In the genomic region with DNA sequence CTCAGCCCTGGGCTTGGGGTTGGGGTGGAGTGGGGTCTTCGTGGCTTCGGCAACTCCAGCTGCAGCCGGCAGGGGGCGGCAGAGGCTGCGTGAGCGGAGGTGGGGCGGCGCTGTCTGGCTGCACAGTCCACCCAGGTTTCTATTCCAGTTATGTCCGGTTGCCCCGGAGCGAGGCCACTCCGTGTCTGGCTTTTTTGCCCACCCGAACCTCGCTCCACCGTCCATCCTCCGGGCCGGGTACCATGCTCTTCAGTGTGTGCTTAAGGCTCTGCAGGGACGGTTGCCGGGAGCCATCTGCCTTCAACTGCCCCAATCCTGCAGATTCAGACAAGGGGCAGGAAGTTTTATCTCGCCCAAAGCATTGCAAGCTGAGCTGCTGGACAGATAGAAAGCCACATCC, we compare ENCODE assay signal across 8 mouse cellular contexts. TPM values are rescaled to one million over a fixed set of nuclear protein-coding genes. Genes with fewer than 3 reads are reported as not detected.
DNase-seq lines count a peak whose midpoint lies in the region; ATAC-seq and TF ChIP-seq lines count a peak whose summit lies in the region.

No protein-coding gene starts in this region.

- H3K4me1 ChIP-seq in cortical plate, adult 2 months (ENCODE audit: control insufficient read depth, insufficient read depth, low read length), result no peaks in the 10 kb centered on the region
- peaks cover 5% of the 10 kb centered on the region; the same call in 1 of the 2 replicates for H3K4me1 ChIP-seq in hindbrain, postnatal 0 days (ENCODE audit: insufficient read depth, low read length)
- H3K4me1 ChIP-seq in limb, embryonic 10.5 days, result peaks cover 12% of the 10 kb centered on the region
- H3K4me1 ChIP-seq in midbrain, embryonic 10.5 days, result peaks cover 7% of the 10 kb centered on the region

- intact Hi-C loops in gastrocnemius, postnatal 14 days (cut with DNase I; ENCODE audit: low total_unique reads), result no loop called here

- TF ChIP-seq POLR2A in cortical plate, adult 2 months (IDR thresholded peaks at IDR 0.05; ENCODE audit: extremely low read depth, insufficient read depth, low read length), result no peak

- peak; percentile 89 for ATAC-seq in hindbrain, postnatal 0 days
- no peak for ATAC-seq in inflammation-experienced regulatory T-cells, adult 6 months

- H3K27me3 ChIP-seq in hindbrain, postnatal 0 days (ENCODE audit: insufficient read depth, low read length), result no peaks in the 10 kb centered on the region
- H3K27me3 ChIP-seq in limb, embryonic 10.5 days (ENCODE audit: low read depth, poor library complexity, severe bottlenecking), result peaks cover 3% of the 10 kb centered on the region; the same call in 1 of the 2 replicates
- peaks cover 8% of the 10 kb centered on the region for H3K27me3 ChIP-seq in midbrain, embryonic 10.5 days (ENCODE audit: low read depth, poor library complexity, severe bottlenecking)

- 1% methylated on average over 20 of the region's 20 CpGs for WGBS in hindbrain, postnatal 0 days
- 1% methylated on average over 20 of the region's 20 CpGs for WGBS in limb, embryonic 10.5 days
- 2% methylated on average over 20 of the region's 20 CpGs for WGBS in midbrain, embryonic 10.5 days

- peak; percentile 52 for TF ChIP-seq CTCF in cortical plate, adult 2 months (IDR thresholded peaks at IDR 0.05; ENCODE audit: extremely low read depth, insufficient read depth, low read length)
- TF ChIP-seq CTCF in hindbrain, postnatal 0 days (IDR thresholded peaks at IDR 0.05; ENCODE audit: low read depth), result peak; percentile 94

- DNase-seq in adrenal gland, adult 18-20 months (ENCODE audit: low spot score in 2 of 2), result peak; percentile 63 to 65
- DNase-seq in gastrocnemius, postnatal 14 days, result peak; percentile 61
- peak; percentile 81 for DNase-seq in hindbrain, postnatal 0 days (ENCODE audit: low spot score)
- peak; percentile 92 for DNase-seq in limb, embryonic 10.5 days (ENCODE audit: low spot score)
- peak; percentile 86 for DNase-seq in midbrain, embryonic 10.5 days (ENCODE audit: low spot score)
- peak; percentile 63 for DNase-seq in right cerebral cortex, postnatal 14 days

- H3K4me3 ChIP-seq in cortical plate, adult 2 months (ENCODE audit: insufficient read depth, low read length), result peak overlapping the region; percentile 30; the same call in 1 of the 2 replicates
- peak overlapping the region; percentile 40 for H3K4me3 ChIP-seq in hindbrain, postnatal 0 days (ENCODE audit: low read length)
- H3K4me3 ChIP-seq in limb, embryonic 10.5 days, result peak overlapping the region; percentile 59
- peak overlapping the region; percentile 60 for H3K4me3 ChIP-seq in midbrain, embryonic 10.5 days

- H3K27ac ChIP-seq in cortical plate, adult 2 months (ENCODE audit: insufficient read depth, low read length), result no peak overlapping the region
- H3K27ac ChIP-seq in hindbrain, postnatal 0 days, result no peak overlapping the region
- peak overlapping the region; percentile 90 for H3K27ac ChIP-seq in limb, embryonic 10.5 days
- peak overlapping the region; percentile 87 for H3K27ac ChIP-seq in midbrain, embryonic 10.5 days (replicated peaks)

- H3K4me2 ChIP-seq in hindbrain, postnatal 0 days (ENCODE audit: low read depth, low read length), result peak overlapping the region; percentile 67

- H3K9ac ChIP-seq in hindbrain, postnatal 0 days (replicated peaks; ENCODE audit: low read length), result peak overlapping the region; percentile 46

- H3K9me3 ChIP-seq in hindbrain, postnatal 0 days (ENCODE audit: low read length), result no peaks in the 10 kb centered on the region
- H3K9me3 ChIP-seq in limb, embryonic 10.5 days (replicated peaks), result no peaks in the 10 kb centered on the region
- H3K9me3 ChIP-seq in midbrain, embryonic 10.5 days (replicated peaks), result no peaks in the 10 kb centered on the region

- H3K36me3 ChIP-seq in hindbrain, postnatal 0 days (ENCODE audit: insufficient read depth, low read length), result no peaks in the 10 kb centered on the region
- H3K36me3 ChIP-seq in limb, embryonic 10.5 days, result no peaks in the 10 kb centered on the region
- no peaks in the 10 kb centered on the region for H3K36me3 ChIP-seq in midbrain, embryonic 10.5 days

RNA-seq across cellular contexts. Expression of gene Akain1, which starts 36.3 kb away (rescaled TPM):
- not detected for total RNA-seq in adrenal gland, adult 18-20 months (2021)
- 5.6 and 6.8 TPM in 2 replicates for polyA plus RNA-seq in cortical plate, adult 2 months (2012; rRNA removed)
- not detected for total RNA-seq in gastrocnemius, postnatal 14 days (2021)
- 1.4 and 2.3 TPM in 2 replicates for total RNA-seq in hindbrain, postnatal 0 days (2014; rRNA removed)
- 1.9 and 2.3 TPM in 2 replicates for polyA plus RNA-seq in hindbrain, postnatal 0 days (2015; fragmentation: Nextera tagmentation; extraction: Ambion mirVana)
- polyA plus RNA-seq in limb, embryonic 10.5 days (2016; fragmentation: Nextera tagmentation; extraction: Ambion mirVana), result not detected in 2 replicates
- 0.05 TPM in 1 of 2 replicates, not detected in the other for polyA plus RNA-seq in midbrain, embryonic 10.5 days (2016; fragmentation: Nextera tagmentation; extraction: Ambion mirVana)
- polyA plus RNA-seq in inflammation-experienced regulatory T-cells, adult 6 months (2017; shearing (Covaris generic)), result not detected

Comparison
In these comparisons a context has a peak if more than half of its experiments do, and no peak if none do; other contexts are left out.
1. H3K27ac ChIP-seq: peak in limb, embryonic 10.5 days (single experiment) and midbrain, embryonic 10.5 days (single experiment); none in cortical plate, adult 2 months (single experiment) and hindbrain, postnatal 0 days (single experiment).
2. Peak in every context shown above with its lines, with median percentiles within 50 percentile points of each other: DNase-seq and H3K4me3 ChIP-seq.